Mouse (Mus musculus) layer of hippocampus, adult 9-10 months (tissue): ENCODE results near the gene Napsa.

Experiments used
- DNase-seq: peaks from one replicate; pipeline ENCODE4 v3.0.0; 2022; ENCODE audit warnings: low spot score

Napsa gene

GRCm38 (mm10) chr7:44572213-44572701, at the start of gene Napsa:
Gene Napsa (plus strand): TSS chr7:44572380.
- DNase-seq: no peak

DNA sequence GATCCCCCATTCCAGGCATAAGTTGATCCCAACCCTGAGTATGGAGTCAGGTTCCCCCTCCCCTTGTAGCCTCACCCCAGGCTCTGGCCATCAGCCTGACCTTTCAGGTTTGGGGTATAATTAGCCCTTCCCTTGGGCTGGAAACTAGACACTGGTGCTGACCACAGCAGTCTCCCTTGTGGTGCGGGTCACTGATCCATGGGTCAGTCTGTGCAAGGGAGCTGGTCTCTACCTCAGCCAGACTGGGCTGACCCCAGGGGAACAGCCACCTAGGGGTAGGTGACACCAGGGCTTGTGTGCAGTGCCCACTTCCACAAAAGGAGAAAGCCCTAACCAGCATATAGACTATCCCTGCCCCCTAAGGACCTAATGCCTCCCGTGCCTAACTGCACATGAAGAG, 49.1 kb upstream of the Napsa start:
- DNase-seq: no peak

DNA sequence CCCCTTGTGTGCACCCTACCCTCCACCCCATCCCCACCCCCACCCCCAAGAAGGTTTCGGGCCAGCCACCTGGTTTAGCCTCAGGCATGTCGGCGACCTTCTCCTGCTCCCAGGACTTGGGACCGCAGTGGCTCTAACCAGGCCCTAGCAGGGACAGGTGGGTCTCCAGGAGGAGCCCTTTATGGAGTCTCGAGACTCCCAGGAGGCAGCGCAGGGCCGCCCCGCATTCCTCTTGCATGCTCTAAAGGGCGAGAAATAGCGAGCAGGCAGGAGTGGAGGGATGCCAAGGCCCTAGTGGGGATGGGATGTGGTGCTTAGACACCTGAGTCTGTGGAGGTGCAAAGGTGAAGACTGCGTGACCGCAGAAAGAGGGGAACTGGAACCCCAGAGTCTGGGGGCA, 47.7 kb upstream of the Napsa start, which contains the start of gene Mybpc2:
TSS of gene Mybpc2 (minus strand) at position 155 of the 400 bp plus-strand sequence.
- DNase-seq: no peak

DNA sequence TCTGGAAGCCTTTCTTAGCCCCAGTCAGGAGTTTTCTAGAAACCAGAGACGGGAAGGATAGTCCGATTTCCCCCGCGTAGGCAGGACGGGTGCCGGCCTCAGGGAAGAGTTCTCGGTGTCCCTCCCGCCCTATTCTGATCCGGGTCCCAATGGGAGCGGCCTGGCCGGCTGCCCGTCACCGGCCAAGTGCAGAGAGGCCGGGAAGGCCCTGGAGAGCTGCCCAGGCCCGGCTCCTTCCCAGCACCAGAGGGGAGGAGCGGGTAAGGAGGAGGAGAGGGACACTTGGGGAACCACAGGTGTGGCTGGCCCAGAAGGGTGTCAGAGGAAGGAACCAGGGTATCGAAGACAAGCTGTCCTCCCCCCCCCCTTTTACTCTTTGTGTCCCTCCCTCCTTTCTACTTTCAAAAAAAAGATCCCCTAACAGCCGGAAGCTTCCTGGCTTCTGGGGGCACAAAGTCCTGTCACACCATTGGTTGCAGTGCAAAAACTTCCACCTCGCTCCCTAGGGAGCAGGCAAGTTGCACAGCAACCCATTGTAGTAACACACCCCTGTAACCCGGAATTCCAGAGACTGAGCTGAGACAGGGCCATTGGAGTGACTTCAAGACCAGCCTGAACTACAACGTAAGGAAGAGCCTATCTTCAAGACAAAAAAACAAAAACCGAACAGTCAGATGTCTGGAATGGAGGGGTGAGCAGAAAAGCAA, 46.9 kb upstream of the Napsa start:
- DNase-seq: no peak

DNA sequence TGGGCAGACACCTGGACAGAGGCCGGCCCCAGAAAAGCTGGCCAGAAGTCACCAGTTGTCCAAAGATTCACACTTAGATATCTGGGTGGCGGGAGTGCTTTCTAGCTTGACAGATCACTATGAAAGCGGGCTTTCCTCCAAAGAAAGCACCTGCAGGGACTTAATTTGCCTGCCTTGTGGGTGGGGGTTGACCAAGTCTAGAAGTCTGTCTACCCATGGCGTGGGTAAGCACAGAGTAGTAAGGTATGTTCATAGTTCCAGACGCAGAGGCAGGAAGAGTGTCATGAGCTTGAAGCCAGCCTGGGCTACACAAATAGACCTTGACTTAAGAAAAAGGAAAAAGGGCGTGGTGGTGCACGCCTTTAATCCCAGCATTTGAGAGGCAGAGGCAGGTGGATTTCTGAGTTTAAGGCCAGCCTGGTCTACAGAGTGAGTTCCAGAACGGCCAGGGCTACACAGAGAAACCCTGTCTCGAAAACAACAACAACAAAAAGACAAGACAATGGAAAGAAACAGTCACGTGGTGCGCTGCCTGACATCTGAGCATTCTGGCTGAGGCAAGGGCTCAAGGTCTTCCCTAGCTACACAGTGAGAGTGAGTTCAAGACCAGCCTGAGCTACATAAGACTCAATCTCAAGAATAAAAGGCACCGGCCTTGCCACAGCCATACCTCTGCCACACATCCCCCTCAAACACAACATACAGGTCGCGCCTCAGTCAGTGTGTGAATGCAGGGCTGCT, 45.6 kb upstream of the Napsa start:
- DNase-seq: no peak

DNA sequence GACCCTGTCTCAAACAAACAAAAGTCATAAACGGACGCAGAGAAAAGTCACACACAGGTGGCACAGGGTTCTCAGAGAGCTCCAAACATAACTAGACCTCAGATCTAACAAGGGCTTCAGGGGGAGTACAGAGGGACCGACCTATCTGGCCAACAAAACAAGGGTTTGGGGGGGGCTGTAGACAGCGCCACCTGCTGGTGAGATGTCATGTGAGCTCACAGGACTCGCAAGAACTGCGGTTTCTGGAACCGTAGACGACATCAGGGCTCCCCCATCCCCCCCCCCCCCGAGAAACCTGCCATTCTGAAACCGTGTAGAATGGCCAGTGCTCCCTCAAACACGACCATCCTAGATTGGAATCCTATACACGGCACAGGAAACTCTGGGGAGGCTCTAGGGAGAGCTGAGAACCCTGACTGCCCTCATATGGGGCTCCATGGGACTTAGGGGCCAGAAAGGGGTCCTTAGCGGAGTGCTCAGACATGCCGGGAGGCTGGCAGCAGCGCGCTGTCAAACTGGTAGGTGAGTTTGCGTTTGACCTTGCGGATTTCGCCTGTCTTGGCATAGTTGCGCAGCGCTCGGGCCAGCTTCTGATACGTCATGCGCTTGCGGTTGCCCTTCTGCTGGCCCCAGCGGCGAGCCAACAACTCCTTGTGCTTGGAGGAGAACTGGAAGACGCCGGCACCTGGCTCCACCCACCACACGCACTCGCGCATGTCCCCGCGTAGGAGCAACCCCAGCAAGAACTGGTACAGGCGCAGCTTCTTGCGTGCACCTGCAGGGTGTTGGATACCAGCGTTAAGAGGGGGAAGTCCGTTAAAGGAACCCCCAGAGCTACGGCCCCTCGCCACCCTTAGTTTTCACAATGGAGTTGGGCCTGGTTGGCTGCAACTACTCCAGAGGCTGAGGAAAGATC, 44.4 kb upstream of the Napsa start:
- peak; percentile 43 for DNase-seq

GRCm38 (mm10) chr7:44529518-44529917, 42.7 kb upstream of the Napsa start:
- no peak for DNase-seq

- DNase-seq: no peak
Observed at GRCm38 (mm10) chr7:44530507-44530906, 41.7 kb upstream of the Napsa start.

- no peak for DNase-seq
Observed at GRCm38 (mm10) chr7:44531207-44531606, 41.0 kb upstream of the Napsa start.

DNA sequence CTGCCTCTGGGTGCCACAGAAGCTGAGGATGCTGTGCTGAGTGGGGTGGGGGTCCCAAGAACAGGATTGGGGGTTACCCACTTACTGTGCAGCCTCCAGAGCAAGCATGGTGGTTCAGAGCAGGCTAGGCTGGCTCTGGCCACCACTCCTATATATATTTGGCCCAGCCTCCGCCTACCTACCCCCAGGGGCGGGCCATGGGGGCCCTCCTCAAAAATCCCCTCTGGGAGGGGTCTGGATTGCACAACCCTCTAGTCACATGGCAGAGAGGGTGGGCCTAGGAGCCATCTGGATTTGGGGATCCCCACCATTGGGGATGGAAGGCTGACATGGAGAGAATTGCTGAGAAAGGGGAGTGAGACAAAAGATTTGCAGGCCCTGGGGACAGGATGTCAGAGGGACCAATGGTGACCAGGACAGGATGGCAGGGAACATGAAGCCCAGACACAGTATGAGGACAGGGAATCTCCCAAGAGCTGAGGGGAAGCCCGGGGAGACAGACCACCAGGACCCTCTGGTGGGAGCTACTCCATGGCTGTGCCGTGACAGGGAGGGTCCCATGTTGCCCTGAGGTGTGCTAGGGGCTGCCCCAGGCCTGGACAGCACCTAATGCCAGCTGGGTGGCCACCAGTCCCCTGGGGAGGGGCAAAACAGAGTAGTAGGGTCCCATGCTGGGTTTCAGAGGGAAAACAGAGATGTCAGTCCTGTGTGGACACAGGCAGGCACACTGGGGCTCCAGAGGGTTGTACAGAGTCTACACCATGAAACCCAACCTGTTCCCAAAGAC, 40.0 kb upstream of the Napsa start, which contains the start of gene Spib:
TSS of gene Spib (minus strand) at position 126 of the 787 bp plus-strand sequence.
- DNase-seq: no peak

DNA sequence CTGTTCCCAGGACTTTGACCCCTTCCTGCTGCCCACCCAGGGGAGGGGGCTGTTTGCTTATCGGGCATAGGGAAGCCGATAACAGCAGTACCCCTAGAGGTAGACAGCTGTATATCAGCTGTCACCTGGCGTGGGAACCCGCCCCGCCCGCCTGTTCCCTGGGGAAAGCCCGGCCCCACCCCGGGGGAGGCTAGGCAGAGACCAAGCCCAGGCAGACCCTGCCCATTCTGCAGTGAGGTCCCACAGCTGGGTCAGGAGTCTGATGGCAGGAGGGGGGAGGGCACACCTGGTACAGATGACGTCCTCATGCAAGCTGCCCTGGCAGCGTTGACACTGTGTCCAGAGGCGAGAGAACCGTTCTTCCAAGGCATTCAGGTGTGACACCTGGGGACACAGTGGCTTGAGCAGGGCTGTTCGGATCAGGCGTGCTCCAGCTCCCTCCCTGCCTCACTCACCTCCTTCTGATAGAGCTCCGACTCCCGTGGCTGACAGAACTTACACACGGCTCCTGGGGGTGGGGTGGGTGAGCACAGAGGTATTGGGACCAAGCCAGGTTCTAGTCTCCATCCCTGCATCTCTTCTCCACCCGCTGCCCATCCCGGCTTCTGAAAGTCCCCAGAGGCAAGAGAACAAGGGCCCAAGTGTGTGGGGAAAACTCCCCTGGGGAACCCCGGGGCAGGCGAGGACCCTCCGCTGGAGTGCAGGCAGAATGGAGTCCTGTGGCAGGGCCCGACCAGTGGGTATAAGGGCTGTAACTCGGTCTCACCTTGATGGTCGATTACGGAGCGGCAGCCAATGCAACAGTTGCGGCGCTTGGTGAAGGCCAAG, 39.0 kb upstream of the Napsa start:
- DNase-seq: no peak

GRCm38 (mm10) chr7:44533746-44534045, 38.5 kb upstream of the Napsa start:
- DNase-seq: no peak

DNA sequence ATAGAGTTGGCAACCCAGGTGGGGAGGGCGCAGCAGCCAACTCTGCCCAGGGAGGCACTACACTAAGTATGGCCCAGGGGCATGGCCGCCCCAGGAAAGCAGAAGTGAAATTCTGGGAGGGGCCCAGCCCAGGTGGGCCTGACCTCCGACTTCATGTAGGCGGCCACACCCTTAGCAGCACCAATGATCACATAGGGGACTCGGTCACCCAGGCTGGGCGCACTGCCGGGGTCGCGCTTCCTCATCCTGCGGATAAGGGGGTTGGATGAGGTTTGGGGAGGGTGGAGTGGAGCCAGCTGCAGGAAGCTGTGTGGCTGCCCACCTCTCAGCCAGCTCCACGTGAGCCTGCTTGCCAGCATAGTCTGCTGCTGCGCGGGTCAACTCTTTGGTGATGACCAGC, 37.9 kb upstream of the Napsa start:
- DNase-seq: no peak

- no peak for DNase-seq
Observed at GRCm38 (mm10) chr7:44534656-44535441, 37.3 kb upstream of the Napsa start.

GRCm38 (mm10) chr7:44535657-44536589, 36.3 kb upstream of the Napsa start:
- DNase-seq: no peak

GRCm38 (mm10) chr7:44536590-44536968, 35.6 kb upstream of the Napsa start:
- DNase-seq: no peak

- no peak for DNase-seq
Observed at GRCm38 (mm10) chr7:44537009-44537408, 35.2 kb upstream of the Napsa start.

- DNase-seq: no peak
Observed at GRCm38 (mm10) chr7:44537496-44537895, 34.7 kb upstream of the Napsa start.
